Mouse (Mus musculus): ENCODE data around the gene Rab1a. TPM values are rescaled to one million over a fixed set of nuclear protein-coding genes. Genes with fewer than 3 reads are reported as not detected.
"Not testable (repeated sequence)": the region's sequence is repeated elsewhere in the genome, so short reads cannot be mapped to it uniquely, and the experiment has no call there.

Gene Rab1a
- 229 and 230 TPM in 2 replicates for polyA plus RNA-seq (2016; fragmentation: Nextera tagmentation; extraction: Ambion mirVana)

DNA sequence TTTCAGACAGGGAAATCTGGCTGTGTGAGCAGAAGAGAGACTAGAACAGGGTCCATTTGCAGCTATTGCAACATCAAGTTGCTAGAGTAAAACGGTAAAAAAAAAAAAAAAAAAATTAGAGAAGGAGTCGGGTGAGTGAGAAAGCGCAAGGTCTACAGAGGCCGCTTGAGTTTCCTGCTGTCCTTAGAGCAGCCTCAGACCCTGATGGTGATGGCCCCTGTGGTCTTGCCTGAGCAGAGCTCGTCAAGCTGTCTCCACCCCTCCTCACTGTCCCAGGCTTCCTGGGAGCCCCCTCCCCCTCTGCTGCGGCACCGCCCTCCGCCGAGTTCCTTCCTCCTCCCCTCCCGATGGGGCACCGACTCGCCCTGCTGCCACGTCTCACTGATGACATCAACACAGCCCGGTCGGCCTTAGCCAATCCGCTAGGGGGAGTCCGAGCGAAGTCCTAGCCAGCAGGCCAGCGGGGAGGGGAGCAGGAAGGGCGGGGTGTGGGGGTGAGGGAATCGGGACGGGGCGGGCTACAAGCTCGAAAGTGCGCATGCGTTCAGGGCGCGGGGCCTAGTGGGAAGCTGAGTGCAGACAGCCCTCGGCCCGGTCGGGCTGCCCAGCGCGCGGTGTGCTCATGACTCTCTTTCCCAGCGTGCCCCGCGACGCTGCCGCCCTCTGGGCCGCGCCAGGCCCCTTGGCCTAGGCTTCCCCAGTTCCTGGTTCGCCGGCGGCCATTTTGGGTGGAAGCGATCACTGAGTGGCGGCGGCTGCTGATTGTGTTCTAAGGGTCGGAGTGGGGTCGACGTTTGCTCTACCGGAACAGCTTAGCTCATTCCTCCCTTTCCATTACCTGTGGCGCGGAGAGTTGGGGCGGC, at the start of gene Rab1a:
Gene Rab1a (plus strand): TSS at position 720 of the 863 bp plus-strand sequence.
- Histone ChIP-seq H3K9ac (replicated peaks) (peak within 1 kb of the TSS; percentile 96), H3K9me3 (no peaks in the 10 kb centered on the region), H3K36me3 (no peaks in the 10 kb centered on the region), H3K4me2 (peak within 1 kb of the TSS; percentile 75), H3K27me3 (no peaks in the 10 kb centered on the region), H3K27ac (peak within 1 kb of the TSS; percentile 97), H3K4me1 (replicated peaks) (peaks cover 20% of the 10 kb centered on the region), H3K4me3 (replicated peaks) (peak within 1 kb of the TSS; percentile 99)
- ATAC-seq (ENCODE audit: insufficient number of reproducible peaks, insufficient read depth, low FRiP score, low TSS enrichment, low read depth), result peak; percentile 100
- under 1% methylated on average over 54 of the region's 54 CpGs for WGBS

DNA sequence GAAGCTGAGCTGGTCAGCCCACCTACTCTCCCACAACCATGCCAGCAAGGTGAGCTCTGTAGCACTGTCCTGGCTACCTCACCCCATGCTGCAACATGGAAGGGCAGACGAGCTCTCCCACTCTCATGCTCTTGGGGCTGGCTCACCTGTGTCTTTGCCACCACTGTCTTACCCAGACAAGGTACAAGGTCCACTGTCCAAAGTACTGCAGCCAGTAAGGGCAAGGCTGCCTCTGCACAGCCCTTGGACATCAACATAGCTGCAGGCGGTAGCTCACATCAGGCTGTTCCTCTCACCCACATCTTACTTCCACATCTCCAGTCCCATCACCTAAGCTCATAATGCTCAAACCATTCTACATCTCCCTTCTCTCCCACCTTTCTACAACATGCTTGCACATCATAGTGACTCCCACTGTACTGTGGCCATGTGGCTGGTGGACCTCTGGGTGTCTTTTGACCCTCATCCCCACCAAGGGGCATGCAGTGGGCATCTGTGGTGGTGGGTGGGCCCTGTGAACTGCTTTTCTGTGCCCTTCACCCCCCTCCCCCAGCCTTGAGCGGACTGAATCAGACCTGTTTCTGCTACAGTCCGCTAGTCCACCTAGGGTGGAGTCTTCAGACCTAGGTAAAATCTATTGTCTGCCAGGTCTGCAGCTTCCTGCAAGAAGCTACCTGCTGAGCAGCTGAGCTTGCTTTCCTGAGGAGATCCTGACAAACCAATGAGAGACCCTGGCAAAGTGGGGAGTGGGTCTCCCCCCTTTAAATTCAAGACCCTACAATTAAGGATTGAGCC, 48.9 kb upstream of the Rab1a start:
- no peak overlapping the region for H3K27ac ChIP-seq
- H3K9me3 ChIP-seq, result no peaks in the 10 kb centered on the region
- 82% methylated on average over 4 of the region's 4 CpGs for WGBS
- no peak overlapping the region for H3K9ac ChIP-seq (replicated peaks)
- H3K4me2 ChIP-seq, result no peak overlapping the region
- H3K4me1 ChIP-seq (replicated peaks), result no peaks in the 10 kb centered on the region
- no peaks in the 10 kb centered on the region for H3K36me3 ChIP-seq
- H3K4me3 ChIP-seq (replicated peaks), result no peak overlapping the region
- H3K27me3 ChIP-seq, result no peaks in the 10 kb centered on the region
- no peak for ATAC-seq (ENCODE audit: insufficient number of reproducible peaks, insufficient read depth, low FRiP score, low TSS enrichment, low read depth)

DNA sequence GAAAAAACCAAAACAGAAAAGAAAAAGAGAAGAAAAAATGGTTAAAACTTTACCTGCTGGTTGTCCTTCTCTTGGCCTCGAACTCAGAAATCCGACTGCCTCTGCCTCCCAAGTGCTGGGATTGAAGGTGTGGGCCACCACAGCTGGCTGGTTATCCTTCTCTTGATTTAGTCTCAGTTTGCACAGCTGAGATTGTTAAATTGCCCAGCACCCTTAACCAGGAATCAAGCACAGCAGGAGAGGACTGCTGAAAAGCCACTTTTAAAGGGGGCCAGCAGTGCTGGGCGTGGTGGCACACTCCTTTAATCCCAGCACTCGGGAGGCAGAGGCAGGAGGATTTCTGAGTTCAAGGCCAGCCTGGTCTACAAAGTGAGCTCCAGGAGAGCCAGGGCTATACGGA, 47.7 kb upstream of the Rab1a start:
- not testable (repeated sequence) for H3K4me3 ChIP-seq (replicated peaks); H3K9ac ChIP-seq (replicated peaks); H3K27ac ChIP-seq; ATAC-seq (ENCODE audit: insufficient number of reproducible peaks, insufficient read depth, low FRiP score, low TSS enrichment, low read depth); H3K4me1 ChIP-seq (replicated peaks); H3K4me2 ChIP-seq; H3K27me3 ChIP-seq; H3K9me3 ChIP-seq; H3K36me3 ChIP-seq
- WGBS, result 88% methylated on average over 5 of the region's 5 CpGs

DNA sequence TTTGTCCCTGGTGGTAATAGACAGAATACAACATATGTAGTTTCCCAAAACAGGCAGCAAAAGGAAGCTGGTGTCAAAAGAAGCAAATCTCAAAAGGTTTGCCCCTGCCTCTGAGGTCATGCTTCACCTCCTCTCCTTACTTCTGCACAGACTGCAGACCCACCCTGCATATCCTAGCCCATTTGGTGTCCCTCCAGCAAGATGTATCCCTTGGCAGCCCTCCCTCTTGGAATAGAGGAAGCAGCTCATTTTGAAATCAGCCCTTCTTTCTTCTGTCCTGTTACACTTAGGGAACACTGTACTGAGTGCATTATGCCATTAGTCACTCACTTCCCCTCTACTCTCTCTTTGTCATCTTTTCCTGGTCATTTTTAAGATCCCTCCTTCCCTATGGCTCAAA, 42.4 kb upstream of the Rab1a start:
- Histone ChIP-seq H3K27ac (no peak overlapping the region), H3K4me1 (replicated peaks) (no peaks in the 10 kb centered on the region), H3K36me3 (no peaks in the 10 kb centered on the region), H3K9me3 (0 out of 2 replicates have a peak, but pooled peaks cover 5% of the 10 kb centered on the region), H3K4me2 (no peak overlapping the region), H3K27me3 (no peaks in the 10 kb centered on the region), H3K9ac (replicated peaks) (no peak overlapping the region), H3K4me3 (replicated peaks) (no peak overlapping the region)
- no peak for ATAC-seq (ENCODE audit: insufficient number of reproducible peaks, insufficient read depth, low FRiP score, low TSS enrichment, low read depth)

DNA sequence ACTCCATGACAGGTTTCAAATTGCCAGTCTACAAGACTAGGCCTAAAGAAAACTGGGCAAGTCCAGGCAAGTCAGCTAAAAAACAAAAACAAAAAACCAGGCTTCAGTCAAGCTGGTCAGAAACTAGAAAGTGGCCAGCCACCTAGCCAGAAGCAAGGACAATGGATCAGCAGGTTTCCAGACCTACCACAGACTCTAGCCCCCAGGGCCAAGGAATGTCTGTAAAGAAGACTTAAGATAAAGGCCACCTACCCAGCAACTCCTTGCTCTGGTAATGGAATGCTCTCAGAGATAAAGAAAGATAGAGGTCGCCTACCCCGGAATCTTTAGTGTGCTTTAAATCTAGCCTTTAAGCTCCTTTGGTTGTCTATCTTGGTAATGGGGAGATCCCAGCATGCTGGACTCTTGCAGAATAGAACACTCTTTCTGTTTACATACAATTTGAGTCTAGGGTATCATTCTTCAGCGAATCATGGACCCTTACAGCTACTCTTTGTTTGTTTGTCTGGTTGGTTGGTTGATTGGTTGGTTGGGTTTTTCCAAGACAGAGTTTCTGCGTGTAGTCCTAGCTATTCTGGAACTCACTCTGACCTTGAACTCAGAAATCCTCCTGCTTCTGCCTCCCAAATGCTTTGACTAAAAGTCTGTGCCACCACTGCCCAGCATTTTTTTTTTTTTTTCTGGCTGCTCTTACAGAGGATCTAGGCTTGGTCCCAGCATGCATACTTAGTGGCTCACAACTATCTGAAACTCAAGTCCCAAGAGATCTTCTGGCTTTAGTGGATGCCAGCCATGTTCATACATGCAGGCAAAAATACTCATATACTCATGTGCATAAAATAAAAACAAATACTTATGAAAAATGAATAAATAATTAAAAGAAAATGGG, 36.0 kb upstream of the Rab1a start:
- Histone ChIP-seq H3K36me3 (no peaks in the 10 kb centered on the region), H3K4me1 (replicated peaks) (no peaks in the 10 kb centered on the region), H3K9me3 (0 out of 2 replicates have a peak, but pooled peaks cover 5% of the 10 kb centered on the region), H3K4me3 (replicated peaks) (no peak overlapping the region), H3K27me3 (no peaks in the 10 kb centered on the region), H3K27ac (no peak overlapping the region), H3K9ac (replicated peaks) (no peak overlapping the region), H3K4me2 (no peak overlapping the region)
- WGBS, result 79% methylated on average over 4 of the region's 4 CpGs
- no peak for ATAC-seq (ENCODE audit: insufficient number of reproducible peaks, insufficient read depth, low FRiP score, low TSS enrichment, low read depth)

DNA sequence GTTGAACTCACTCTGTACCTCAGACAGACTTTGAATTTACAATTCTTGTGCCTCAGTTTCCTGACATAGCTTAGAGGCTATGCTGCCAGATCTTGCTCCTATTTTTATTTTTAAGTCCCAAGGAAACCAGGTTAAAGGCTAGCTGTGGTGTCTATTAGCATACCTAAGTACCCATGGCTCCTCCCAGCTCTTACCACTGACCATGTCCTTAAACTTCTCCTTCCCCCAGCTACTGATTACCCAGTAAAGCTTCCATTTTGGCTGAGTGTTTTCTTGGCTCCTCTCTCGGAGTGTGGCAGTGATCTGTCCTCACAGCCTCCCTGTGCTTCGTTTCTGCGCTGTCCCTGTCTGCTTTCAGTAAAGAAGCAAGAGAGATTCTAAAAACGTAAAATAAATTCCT, 35.2 kb upstream of the Rab1a start:
- Histone ChIP-seq H3K9me3 (0 out of 2 replicates have a peak, but pooled peaks cover 5% of the 10 kb centered on the region), H3K36me3 (no peaks in the 10 kb centered on the region), H3K27me3 (no peaks in the 10 kb centered on the region), H3K4me1 (replicated peaks) (no peaks in the 10 kb centered on the region), H3K27ac (no peak overlapping the region), H3K4me3 (replicated peaks) (no peak overlapping the region), H3K9ac (replicated peaks) (no peak overlapping the region), H3K4me2 (no peak overlapping the region)
- WGBS, result 83% methylated on average over 4 of the region's 4 CpGs
- no peak for ATAC-seq (ENCODE audit: insufficient number of reproducible peaks, insufficient read depth, low FRiP score, low TSS enrichment, low read depth)

DNA sequence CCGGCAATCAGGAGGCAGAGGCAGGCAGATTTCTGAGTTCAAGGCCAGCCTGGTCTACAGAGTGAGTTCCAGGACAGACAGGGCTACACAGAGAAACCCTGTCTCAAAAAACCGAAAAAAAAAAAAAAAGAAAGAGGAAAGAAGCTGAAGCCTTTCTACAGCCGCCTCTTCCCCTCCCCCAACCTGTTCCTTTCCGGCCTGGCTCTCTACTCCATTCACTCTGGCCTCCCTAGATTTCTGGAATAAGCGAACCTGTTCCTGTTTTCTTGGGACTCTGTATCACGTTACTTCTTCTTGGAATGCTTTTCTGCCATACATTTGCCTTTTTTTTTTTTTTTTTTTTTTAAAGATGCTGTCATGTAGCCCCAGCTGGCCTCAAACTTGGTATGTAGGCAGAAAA, 34.8 kb upstream of the Rab1a start:
- H3K9me3 ChIP-seq; H3K9ac ChIP-seq (replicated peaks); H3K4me3 ChIP-seq (replicated peaks); H3K36me3 ChIP-seq; ATAC-seq (ENCODE audit: insufficient number of reproducible peaks, insufficient read depth, low FRiP score, low TSS enrichment, low read depth); H3K4me1 ChIP-seq (replicated peaks); H3K27me3 ChIP-seq; H3K4me2 ChIP-seq; H3K27ac ChIP-seq: not testable (repeated sequence)
- 70% methylated on average over 6 of the region's 6 CpGs for WGBS

DNA sequence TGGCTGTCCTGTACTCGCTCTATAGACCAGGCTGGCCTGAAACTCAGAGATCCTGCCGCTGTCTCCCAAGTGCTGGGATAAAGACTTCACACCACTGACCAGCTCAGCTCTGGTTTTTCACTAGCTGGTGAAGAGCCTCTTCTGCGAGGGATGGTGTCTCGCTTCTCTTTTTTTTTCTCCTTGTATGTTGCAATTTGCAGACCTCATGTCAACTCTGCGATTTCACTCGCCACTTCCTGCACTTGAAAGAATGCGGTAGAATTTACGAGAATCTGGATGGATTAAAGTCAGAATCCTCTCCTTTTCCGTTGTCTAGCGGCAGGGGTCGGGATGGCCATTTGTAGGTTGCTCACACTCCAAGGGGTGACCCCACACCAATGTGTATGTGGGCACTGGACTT, 32.3 kb upstream of the Rab1a start:
- Histone ChIP-seq H3K4me2 (no peak overlapping the region), H3K27me3 (no peaks in the 10 kb centered on the region), H3K27ac (no peak overlapping the region), H3K4me3 (replicated peaks) (no peak overlapping the region), H3K36me3 (no peaks in the 10 kb centered on the region), H3K9ac (replicated peaks) (no peak overlapping the region), H3K9me3 (no peaks in the 10 kb centered on the region), H3K4me1 (replicated peaks) (no peaks in the 10 kb centered on the region)
- no peak for ATAC-seq (ENCODE audit: insufficient number of reproducible peaks, insufficient read depth, low FRiP score, low TSS enrichment, low read depth)
- 83% methylated on average over 11 of the region's 11 CpGs for WGBS

DNA sequence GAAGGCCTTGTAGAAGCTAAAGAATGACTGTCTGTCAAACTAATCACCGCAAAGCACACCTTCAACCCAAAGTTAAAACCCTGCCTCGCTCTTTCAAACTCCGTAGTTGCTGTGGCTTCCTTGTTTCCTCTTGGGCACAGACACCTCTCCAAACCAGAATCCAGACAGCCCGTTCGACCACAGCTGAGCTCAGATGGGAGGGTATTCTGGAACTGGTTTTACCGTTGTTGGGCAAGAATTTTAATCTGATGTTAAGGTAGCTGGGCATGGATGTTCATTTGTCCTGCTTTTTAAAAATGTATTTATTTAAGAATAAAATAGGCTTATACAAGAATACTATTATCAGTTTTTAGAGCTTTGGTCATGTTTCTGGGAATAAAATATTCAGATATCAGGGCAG, 14.0 kb upstream of the Rab1a start:
- H3K9me3 ChIP-seq, result no peaks in the 10 kb centered on the region
- no peak overlapping the region for H3K4me3 ChIP-seq (replicated peaks)
- H3K4me2 ChIP-seq, result no peak overlapping the region
- no peak for ATAC-seq (ENCODE audit: insufficient number of reproducible peaks, insufficient read depth, low FRiP score, low TSS enrichment, low read depth)
- no peaks in the 10 kb centered on the region for H3K36me3 ChIP-seq
- 67% methylated on average over 6 of the region's 6 CpGs for WGBS
- H3K4me1 ChIP-seq (replicated peaks), result no peaks in the 10 kb centered on the region
- H3K27ac ChIP-seq, result no peak overlapping the region
- no peak overlapping the region for H3K9ac ChIP-seq (replicated peaks)
- H3K27me3 ChIP-seq, result no peaks in the 10 kb centered on the region

DNA sequence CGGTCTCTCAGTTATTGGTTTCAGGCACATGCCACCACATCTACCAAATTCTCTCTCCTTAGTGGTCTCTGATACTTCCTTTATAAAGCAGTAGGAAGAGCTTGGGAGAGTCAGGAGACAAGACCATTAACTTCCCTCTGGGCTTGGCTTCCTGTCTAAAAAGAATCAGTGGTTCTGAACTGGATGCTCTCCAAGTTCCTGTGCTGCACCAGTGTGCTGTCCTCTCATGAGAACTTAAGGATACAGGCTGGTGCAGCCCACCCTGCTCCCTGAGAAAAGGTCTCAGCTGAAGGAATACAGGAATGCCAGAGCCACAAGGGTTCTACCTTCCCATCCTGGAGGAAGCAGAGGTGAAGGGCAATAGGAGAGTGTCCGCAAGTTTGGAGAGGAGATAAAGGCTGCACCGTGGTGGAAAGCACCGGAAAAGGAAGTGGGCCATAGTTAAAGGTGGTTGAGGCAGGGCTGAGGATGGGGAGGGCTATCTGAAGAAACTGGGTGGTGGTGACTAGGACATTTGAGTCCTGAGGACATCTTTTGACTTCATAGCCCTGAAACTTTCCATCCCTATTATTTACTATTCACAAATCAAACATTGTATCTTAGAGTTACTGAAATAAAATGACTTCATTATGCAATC, 8.0 kb upstream of the Rab1a start:
- Histone ChIP-seq H3K4me2 (no peak overlapping the region), H3K9me3 (no peaks in the 10 kb centered on the region), H3K36me3 (no peaks in the 10 kb centered on the region), H3K27ac (no peak overlapping the region), H3K4me3 (replicated peaks) (no peak overlapping the region), H3K4me1 (replicated peaks) (no peaks in the 10 kb centered on the region), H3K27me3 (no peaks in the 10 kb centered on the region), H3K9ac (replicated peaks) (no peak overlapping the region)
- ATAC-seq (ENCODE audit: insufficient number of reproducible peaks, insufficient read depth, low FRiP score, low TSS enrichment, low read depth), result no peak
- 91% methylated on average over 4 of the region's 4 CpGs for WGBS

Measured in limb, embryonic 12.5 days (tissue).